In the genomic region with DNA sequence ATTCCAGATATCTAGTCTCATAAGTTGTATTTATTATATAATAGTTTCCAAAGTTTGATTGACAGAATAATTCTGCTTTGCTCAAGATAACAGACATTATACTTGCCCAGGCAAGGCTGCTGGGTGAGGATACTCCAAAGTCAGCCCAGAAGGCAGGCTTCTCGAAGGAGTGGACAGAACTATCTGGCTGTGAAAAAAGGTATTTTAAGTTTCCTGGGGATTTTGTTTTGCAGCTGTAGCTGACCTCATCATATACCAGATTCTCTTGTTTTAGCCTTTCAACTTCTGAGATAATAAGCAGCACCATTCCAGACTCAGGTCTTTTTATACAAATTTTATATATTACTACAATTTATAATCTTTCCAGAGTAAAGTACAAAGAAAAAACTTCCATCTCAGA, we compare ENCODE assay signal across 19 mouse cellular contexts. TPM values are rescaled to one million over a fixed set of nuclear protein-coding genes. Genes with fewer than 3 reads are reported as not detected.
DNase-seq lines count a peak whose midpoint lies in the region; ATAC-seq and TF ChIP-seq lines count a peak whose summit lies in the region.
"Had no signal": no experiment of that assay in that cellular context is flagged by ENCODE, and none has a peak within 500 bp of the region (broad histone marks: within the 10 kb centered on the region; RNA-seq: fewer than 3 reads in every experiment).

No protein-coding gene starts in this region.

- H3K9me3 ChIP-seq in CH12.LX (replicated peaks; ENCODE audit: low read length) = no peaks in the 10 kb centered on the region
- no peaks in the 10 kb centered on the region for H3K9me3 ChIP-seq in hindbrain, embryonic 13.5 days
- H3K9me3 ChIP-seq: G1E had no signal

- in situ Hi-C loops in CH12.LX (cut with MboI; ENCODE audit: low pct_ligation_motif_present, low pct_unique_long_range_greater_than_20kb, low sequenced_read_pairs) = no loop called here

- H3K36me3 ChIP-seq in CH12.LX (replicated peaks in 1 of 2; ENCODE audit: control insufficient read depth in 1 of 2, insufficient read depth in 1 of 2, low read length in 1 of 2) = peaks cover 2 to 14% of the 10 kb centered on the region in 2 experiments
- H3K36me3 ChIP-seq in heart, adult 2 months (ENCODE audit: control insufficient read depth, insufficient read depth, low read length) = peaks cover 2% of the 10 kb centered on the region
- no peaks in the 10 kb centered on the region for H3K36me3 ChIP-seq in hindbrain, embryonic 13.5 days

- TF ChIP-seq CTCF in CH12.LX (conservative IDR thresholded peaks at IDR 0.05 in 1 of 2, IDR thresholded peaks at IDR 0.05 in 1 of 2; ENCODE audit: low read depth in 2 of 2, low read length in 2 of 2) = no peak
- no peak for TF ChIP-seq CTCF in embryonic fibroblast, embryonic 13.5 days (IDR thresholded peaks at IDR 0.05; ENCODE audit: borderline replicate concordance, insufficient read depth, low read length)
- no peak for TF ChIP-seq CTCF in heart, adult 2 months (IDR thresholded peaks at IDR 0.05)

- no peak; the same call in 1 of the 2 replicates for TF ChIP-seq POLR2A in CH12.LX (IDR thresholded peaks at IDR 0.05; ENCODE audit: low read depth, low read length)
- TF ChIP-seq POLR2A in embryonic fibroblast, embryonic 13.5 days (IDR thresholded peaks at IDR 0.05; ENCODE audit: low read depth, low read length) = no peak
- TF ChIP-seq POLR2A in heart, adult 2 months (IDR thresholded peaks at IDR 0.05; ENCODE audit: insufficient read depth, low read depth, low read length) = no peak

- peaks cover 13 to 87% of the 10 kb centered on the region in 2 experiments; a peak in 3 of 4 replicates for H3K4me1 ChIP-seq in CH12.LX (ENCODE audit: control insufficient read depth in 1 of 2, insufficient read depth in 2 of 2)
- H3K4me1 ChIP-seq in embryonic fibroblast, embryonic 13.5 days (ENCODE audit: control insufficient read depth, insufficient read depth, low read length) = peaks cover 20% of the 10 kb centered on the region
- no peaks in the 10 kb centered on the region; the same call in 1 of the 2 replicates for H3K4me1 ChIP-seq in heart, adult 2 months (ENCODE audit: control insufficient read depth, insufficient read depth, low read length)
- no peaks in the 10 kb centered on the region for H3K4me1 ChIP-seq in hindbrain, embryonic 13.5 days (replicated peaks)

- intact Hi-C loops in heart, adult 2 months (cut with DNase I) = no loop called here

- no peak for TF ChIP-seq EP300 in CH12.LX (IDR thresholded peaks at IDR 0.05; ENCODE audit: low read length)
- TF ChIP-seq EP300 in heart, adult 2 months (IDR thresholded peaks at IDR 0.05; ENCODE audit: insufficient read depth, low read depth, low read length) = no peak

- H3K79me2 ChIP-seq in CH12.LX (replicated peaks; ENCODE audit: control insufficient read depth, extremely low read depth, insufficient read depth, poor library complexity, severe bottlenecking) = peaks cover 5% of the 10 kb centered on the region
- no peaks in the 10 kb centered on the region for H3K79me2 ChIP-seq in heart, adult 2 months (replicated peaks; ENCODE audit: control insufficient read depth, insufficient read depth, low read length)

- no peak for TF ChIP-seq RAD21 in CH12.LX (IDR thresholded peaks at IDR 0.05; ENCODE audit: low read depth, low read length)

- ATAC-seq in hindbrain, embryonic 13.5 days (ENCODE audit: low FRiP score) = no peak
- ATAC-seq: activated CD4-positive, CD25-positive, alpha-beta regulatory T cell, adult 4 months; CD4-positive, CD25-positive, alpha-beta regulatory T cell, adult 4 months; Patski had no signal

- peak overlapping the region; percentile 54; the same call in 1 of the 2 replicates for H3K4me2 ChIP-seq in CH12.LX (ENCODE audit: insufficient read depth, low read depth, poor library complexity, severe bottlenecking)
- no peak overlapping the region for H3K4me2 ChIP-seq in hindbrain, embryonic 13.5 days

- no peaks in the 10 kb centered on the region for H3K27me3 ChIP-seq in CH12.LX (replicated peaks)
- no peaks in the 10 kb centered on the region for H3K27me3 ChIP-seq in heart, adult 2 months (ENCODE audit: control insufficient read depth, insufficient read depth, low read length)
- no peaks in the 10 kb centered on the region for H3K27me3 ChIP-seq in hindbrain, embryonic 13.5 days
- H3K27me3 ChIP-seq: Patski had no signal

- peak overlapping the region in 2 of 3 experiments; percentile 19 to 68 for H3K4me3 ChIP-seq in CH12.LX (replicated peaks in 1 of 3; ENCODE audit: low read depth in 2 of 3, low read length in 2 of 3, poor library complexity in 1 of 3)
- no peak overlapping the region for H3K4me3 ChIP-seq in embryonic fibroblast, embryonic 13.5 days (ENCODE audit: insufficient read depth, low read length)
- no peak overlapping the region for H3K4me3 ChIP-seq in heart, adult 2 months
- no peak overlapping the region for H3K4me3 ChIP-seq in hindbrain, embryonic 13.5 days

- H3K27ac ChIP-seq in CH12.LX (ENCODE audit: insufficient read depth, low read depth) = peak overlapping the region; percentile 22; the same call in 1 of the 2 replicates
- H3K27ac ChIP-seq in embryonic fibroblast, embryonic 13.5 days (ENCODE audit: insufficient read depth, low read length) = peak overlapping the region; percentile 100
- no peak overlapping the region for H3K27ac ChIP-seq in heart, adult 2 months
- no peak overlapping the region for H3K27ac ChIP-seq in hindbrain, embryonic 13.5 days

- WGBS in heart, adult 2 months = 61% methylated on average over 1 of the region's 1 CpGs
- 84% methylated on average over 1 of the region's 1 CpGs for WGBS in hindbrain, embryonic 13.5 days

- H3K9ac ChIP-seq in CH12.LX (ENCODE audit: insufficient read depth, low read depth) = peak overlapping the region; percentile 34; the same call in 1 of the 2 replicates
- no peak overlapping the region for H3K9ac ChIP-seq in heart, adult 2 months (ENCODE audit: low read depth, low read length)
- no peak overlapping the region for H3K9ac ChIP-seq in hindbrain, embryonic 13.5 days

- no peak for DNase-seq in CH12.LX (ENCODE audit: extremely low read depth)
- DNase-seq in heart, adult 2 months = no peak
- DNase-seq: adrenal gland, adult 2 months; adrenal gland, adult 8-10 months; adrenal gland, postnatal 10 days; adrenal gland, postnatal 14 days; adrenal gland, postnatal 25 days; adrenal gland, postnatal 36 days; B cell, adult 2 months; cerebellum, adult 11 months; cerebellum, adult 11-12 months; cerebellum, adult 18-20 months; cerebellum, adult 2 months had no signal

- dilution Hi-C loops in CH12.LX (cut with MboI; ENCODE audit: extremely low pct_ligation_motif_present, extremely low pct_unique_long_range_greater_than_20kb, low sequenced_read_pairs) = no loop called here

TF ChIP-seq in CH12.LX, 34 proteins besides CTCF, POLR2A, EP300 and RAD21:
- TF ChIP-seq MAX (IDR thresholded peaks at IDR 0.05; ENCODE audit: low read length) (no peak), KAT2A (IDR thresholded peaks at IDR 0.05; ENCODE audit: insufficient replicate concordance, low read length) (no peak), JUND (conservative IDR thresholded peaks at IDR 0.05; ENCODE audit: low read depth, low read length) (0 out of 2 replicates have a peak, but pooled peaks have one; percentile 13), SMC3 (IDR thresholded peaks at IDR 0.05; ENCODE audit: low read depth, low read length) (no peak), USF1 (IDR thresholded peaks at IDR 0.05; ENCODE audit: low read depth, low read length) (no peak), ZMIZ1 (IDR thresholded peaks at IDR 0.05; ENCODE audit: low read depth, low read length) (no peak), CHD2 (IDR thresholded peaks at IDR 0.05; ENCODE audit: low read length) (no peak), ETS1 (conservative IDR thresholded peaks at IDR 0.05; ENCODE audit: low read depth, low read length) (peak; percentile 55), CHD1 (IDR thresholded peaks at IDR 0.05; ENCODE audit: low read depth, low read length) (peak; percentile 89; the same call in 1 of the 2 replicates)
TF ChIP-seq in CH12.LX: peak in this region for 3.

RNA-seq across cellular contexts. Expression of a gene that starts 34.1 kb away (rescaled TPM):
- 80.9 and 86.9 TPM in 2 replicates for total RNA-seq in CH12.LX (2012; rRNA removed)
- total RNA-seq in CH12.LX (2014; rRNA removed) = 209 and 231 TPM in 2 replicates
- polyA plus RNA-seq in CH12.LX (2012; ENCODE audit: insufficient read length, low read depth) = 166 and 167 TPM in 2 replicates
- polyA plus RNA-seq in embryonic fibroblast, embryonic 13.5 days (2011; ENCODE audit: insufficient read length, low read depth, missing spikeins) = 525 and 577 TPM in 2 replicates
- 10 to 100 TPM; 58.2 to 66.9 TPM for total RNA-seq in heart, adult 2 months (2021)
- 34.0 and 59.2 TPM in 2 replicates for polyA plus RNA-seq in heart, adult 2 months (2012; rRNA removed)
- polyA plus RNA-seq in hindbrain, embryonic 13.5 days (2015; fragmentation: Nextera tagmentation; extraction: Ambion mirVana) = 106 and 109 TPM in 2 replicates

RNA-seq across cellular contexts. Expression of a gene that starts 34.2 kb away (rescaled TPM):
- total RNA-seq in CH12.LX (2012; rRNA removed) = 29.8 and 39.4 TPM in 2 replicates
- total RNA-seq in CH12.LX (2014; rRNA removed) = 34.7 and 40.9 TPM in 2 replicates
- 48.2 and 54.5 TPM in 2 replicates for polyA plus RNA-seq in CH12.LX (2012; ENCODE audit: insufficient read length, low read depth)
- 18.3 and 19.1 TPM in 2 replicates for polyA plus RNA-seq in embryonic fibroblast, embryonic 13.5 days (2011; ENCODE audit: insufficient read length, low read depth, missing spikeins)
- total RNA-seq in heart, adult 2 months (2021) = 1 to 10 TPM; 5.9 to 6.4 TPM
- polyA plus RNA-seq in heart, adult 2 months (2012; rRNA removed) = 3.7 and 5.2 TPM in 2 replicates
- polyA plus RNA-seq in hindbrain, embryonic 13.5 days (2015; fragmentation: Nextera tagmentation; extraction: Ambion mirVana) = 32.9 and 34.3 TPM in 2 replicates

Comparison
In these comparisons a context has a peak if more than half of its experiments do, and no peak if none do; other contexts are left out.
1. H3K27ac ChIP-seq: peak in CH12.LX (single experiment) and embryonic fibroblast, embryonic 13.5 days (single experiment); none in heart, adult 2 months (single experiment) and hindbrain, embryonic 13.5 days (single experiment).
2. H3K4me3 ChIP-seq: peak in CH12.LX (2 of 3); none in embryonic fibroblast, embryonic 13.5 days (single experiment), heart, adult 2 months (single experiment) and hindbrain, embryonic 13.5 days (single experiment).